Mouse (Mus musculus) liver, adult 2 months (tissue): Measurements from ENCODE around the gene Prr7. TPM values are rescaled to one million over a fixed set of nuclear protein-coding genes. Genes with fewer than 3 reads are reported as not detected.

Source experiments
- DNase-seq: peaks from one replicate; pipeline ENCODE4 v3.0.0-alpha.2; 2011; ENCODE audit warnings: low read depth, low spot score; ENCODE audit errors: extremely low read depth
- H3K27ac ChIP-seq: fragments of 200-500 bp; replicated peaks from 2 replicates; pipeline ENCODE4 v1.5.1; 2012; ENCODE audit warnings: low read depth, mild to moderate bottlenecking, control low read depth, inconsistent platforms, low read length; ENCODE audit not compliant: insufficient read depth
- H3K27me3 ChIP-seq: fragments of 200-500 bp; 2 replicates; pipeline ENCODE4 v1.6.1; 2012; ENCODE audit warnings: mild to moderate bottlenecking, moderate library complexity, low read length, inconsistent platforms; ENCODE audit not compliant: control insufficient read depth, insufficient read depth
- H3K36me3 ChIP-seq: fragments of 200-500 bp; 2 replicates; pipeline ENCODE4 v1.6.1; 2012; ENCODE audit warnings: low read length, inconsistent platforms; ENCODE audit not compliant: control insufficient read depth, insufficient read depth
- H3K4me1 ChIP-seq: fragments of 200-500 bp; 2 replicates; pipeline ENCODE4 v1.6.1; 2011; ENCODE audit warnings: low read length; ENCODE audit not compliant: control insufficient read depth, insufficient read depth
- H3K4me3 ChIP-seq: fragments of 200-500 bp; 2 replicates; pipeline ENCODE4 v1.5.1; 2011; ENCODE audit warnings: low read depth, mild to moderate bottlenecking, control low read depth, low read length, moderate library complexity; ENCODE audit not compliant: insufficient read depth
- H3K79me2 ChIP-seq: fragments of 200-500 bp; 2 replicates; pipeline ENCODE4 v1.6.1; 2012; ENCODE audit warnings: inconsistent platforms, mild to moderate bottlenecking, low read length, moderate library complexity; ENCODE audit not compliant: control insufficient read depth, insufficient read depth
- H3K9ac ChIP-seq: fragments of 200-500 bp; 2 replicates; pipeline ENCODE4 v1.6.1; 2012; ENCODE audit warnings: low read depth, mild to moderate bottlenecking, control low read depth, inconsistent platforms, low read length
- CTCF ChIP-seq: fragments of 200-500 bp; IDR thresholded peaks from 2 replicates; pipeline ENCODE4 v1.5.1; 2011; ENCODE audit warnings: low read depth, low read length, control low read depth
- POLR2A ChIP-seq: fragments of 200-500 bp; IDR thresholded peaks from 2 replicates; pipeline ENCODE4 v1.6.1; 2011; ENCODE audit warnings: low read length, control low read depth; ENCODE audit not compliant: insufficient read depth; ENCODE audit errors: extremely low read depth
- WGBS: fragments of 180-500 bp; shearing (Covaris S2); methylation state at CpG from one replicate; pipeline ENCODE4 v1.1.7; 2018; 5-methylcytosine and 5-hydroxymethylcytosine counted together
- polyA plus RNA-seq: library from polyadenylated mRNA; depleted of rRNA; stranded (reverse); fragments of >200 nt; gene quantifications from 2 replicates; pipeline ENCODE4 v1.2.3, GENCODE M21; 2012
- total RNA-seq: library from RNA; depleted of rRNA; stranded (reverse); fragments of >200 nt; gene quantifications from 2 replicates; pipeline ENCODE4 v1.2.3, GENCODE M21; 2014

Gene Prr7
- total and polyA plus RNA-seq, 2 experiments = 0.31 TPM; not detected in 1

GRCm38 (mm10) chr13:55504390-55504789 is 40.3 kb downstream of the Prr7 start:
- no peaks in the 10 kb centered on the region for H3K27me3 ChIP-seq
- TF ChIP-seq CTCF (no peak), POLR2A (no peak)
- peaks cover 2% of the 10 kb centered on the region; the same call in 1 of the 2 replicates for H3K36me3 ChIP-seq
- no peak overlapping the region for H3K4me3 ChIP-seq
- WGBS = 91% methylated on average over 5 of the region's 5 CpGs
- H3K79me2 ChIP-seq = no peaks in the 10 kb centered on the region
- no peak overlapping the region for H3K9ac ChIP-seq
- no peak overlapping the region for H3K27ac ChIP-seq
- H3K4me1 ChIP-seq = no peaks in the 10 kb centered on the region
- DNase-seq = no peak

- H3K36me3 ChIP-seq = peaks cover 2% of the 10 kb centered on the region; the same call in 1 of the 2 replicates
- H3K27me3 ChIP-seq = no peaks in the 10 kb centered on the region
- peaks cover 2% of the 10 kb centered on the region; the same call in 1 of the 2 replicates for H3K4me1 ChIP-seq
- H3K79me2 ChIP-seq = no peaks in the 10 kb centered on the region
- H3K4me3 ChIP-seq = no peak overlapping the region
- H3K27ac ChIP-seq = no peak overlapping the region
- no peak for DNase-seq
- no peak overlapping the region for H3K9ac ChIP-seq
- 95% methylated on average over 9 of the region's 9 CpGs for WGBS
- no peak for TF ChIP-seq CTCF
Measured at GRCm38 (mm10) chr13:55505810-55506209, 41.7 kb downstream of the Prr7 start.

GRCm38 (mm10) chr13:55506697-55507096 is 42.6 kb downstream of the Prr7 start:
- H3K36me3 ChIP-seq = peaks cover 2% of the 10 kb centered on the region; the same call in 1 of the 2 replicates
- H3K27ac ChIP-seq = no peak overlapping the region
- no peak overlapping the region for H3K9ac ChIP-seq
- H3K27me3 ChIP-seq = no peaks in the 10 kb centered on the region
- TF ChIP-seq POLR2A = no peak
- peaks cover 7% of the 10 kb centered on the region for H3K4me1 ChIP-seq
- 86% methylated on average over 10 of the region's 10 CpGs for WGBS
- no peak for DNase-seq
- H3K79me2 ChIP-seq = no peaks in the 10 kb centered on the region
- H3K4me3 ChIP-seq = no peak overlapping the region

- no peak overlapping the region for H3K9ac ChIP-seq
- H3K4me1 ChIP-seq = peaks cover 13% of the 10 kb centered on the region
- peaks cover 2% of the 10 kb centered on the region; the same call in 1 of the 2 replicates for H3K36me3 ChIP-seq
- no peak for TF ChIP-seq POLR2A
- TF ChIP-seq CTCF = no peak
- WGBS = 88% methylated on average over 11 of the region's 11 CpGs
- no peaks in the 10 kb centered on the region for H3K27me3 ChIP-seq
- no peaks in the 10 kb centered on the region for H3K79me2 ChIP-seq
- H3K27ac ChIP-seq = no peak overlapping the region
- H3K4me3 ChIP-seq = no peak overlapping the region
- no peak for DNase-seq
Measured at GRCm38 (mm10) chr13:55507877-55508276, 43.8 kb downstream of the Prr7 start.

- Histone ChIP-seq H3K9ac (no peak overlapping the region), H3K4me1 (peaks cover 13% of the 10 kb centered on the region), H3K27ac (no peak overlapping the region), H3K27me3 (no peaks in the 10 kb centered on the region), H3K36me3 (peaks cover 2% of the 10 kb centered on the region; the same call in 1 of the 2 replicates), H3K4me3 (no peak overlapping the region), H3K79me2 (no peaks in the 10 kb centered on the region)
- no peak for DNase-seq
- WGBS = over 99% methylated on average over 10 of the region's 10 CpGs
- TF ChIP-seq CTCF (no peak), POLR2A (no peak)
Measured at GRCm38 (mm10) chr13:55508531-55508930, 44.5 kb downstream of the Prr7 start.

- Histone ChIP-seq H3K79me2 (no peaks in the 10 kb centered on the region), H3K4me1 (peaks cover 13% of the 10 kb centered on the region), H3K9ac (no peak overlapping the region), H3K36me3 (no peaks in the 10 kb centered on the region), H3K27me3 (no peaks in the 10 kb centered on the region), H3K4me3 (no peak overlapping the region), H3K27ac (no peak overlapping the region)
- no peak for DNase-seq
- WGBS = 59% methylated on average over 3 of the region's 3 CpGs
- no peak for TF ChIP-seq POLR2A
Measured at GRCm38 (mm10) chr13:55510332-55510667, 46.2 kb downstream of the Prr7 start.
